Mouse (Mus musculus): Measurements from ENCODE around the gene Mrpl14.
A peak's percentile ranks its signal among the peaks of the same experiment; 100 is the strongest.

The Mrpl14 gene

GRCm38 (mm10) chr17:45723732-45724573 is 37.8 kb downstream of the Mrpl14 start:
- peak in 1 of 2 experiments; percentile 84 for DNase-seq (ENCODE audit: low spot score in 2 of 2)

GRCm38 (mm10) chr17:45724574-45724921 is 38.4 kb downstream of the Mrpl14 start:
- no peak for DNase-seq (ENCODE audit: low spot score in 2 of 2)

DNA sequence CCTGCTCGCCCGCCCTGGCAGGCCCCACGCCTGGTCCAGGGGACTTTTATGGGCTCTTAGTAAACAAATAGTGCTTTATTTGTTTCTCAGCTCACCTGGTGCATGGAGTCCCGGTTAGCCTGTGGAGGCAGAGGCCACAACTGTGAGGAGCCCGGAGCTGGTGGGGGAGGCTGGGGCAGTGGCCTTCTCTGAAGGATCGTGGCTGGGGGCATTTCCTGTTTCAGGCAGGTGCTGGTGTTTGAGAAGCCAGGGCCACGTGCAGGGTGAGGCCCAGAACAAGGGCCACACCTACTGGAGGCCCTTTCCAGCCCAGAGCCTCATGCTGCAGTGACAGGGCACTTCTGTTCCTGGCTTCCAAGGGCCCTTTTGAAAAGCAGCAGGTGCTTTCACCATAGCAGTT is 40.1 kb downstream of the Mrpl14 start:
- DNase-seq (ENCODE audit: low spot score in 2 of 2): no peak

GRCm38 (mm10) chr17:45727481-45727880 is 41.4 kb downstream of the Mrpl14 start:
- DNase-seq (ENCODE audit: low spot score in 2 of 2): no peak

DNA sequence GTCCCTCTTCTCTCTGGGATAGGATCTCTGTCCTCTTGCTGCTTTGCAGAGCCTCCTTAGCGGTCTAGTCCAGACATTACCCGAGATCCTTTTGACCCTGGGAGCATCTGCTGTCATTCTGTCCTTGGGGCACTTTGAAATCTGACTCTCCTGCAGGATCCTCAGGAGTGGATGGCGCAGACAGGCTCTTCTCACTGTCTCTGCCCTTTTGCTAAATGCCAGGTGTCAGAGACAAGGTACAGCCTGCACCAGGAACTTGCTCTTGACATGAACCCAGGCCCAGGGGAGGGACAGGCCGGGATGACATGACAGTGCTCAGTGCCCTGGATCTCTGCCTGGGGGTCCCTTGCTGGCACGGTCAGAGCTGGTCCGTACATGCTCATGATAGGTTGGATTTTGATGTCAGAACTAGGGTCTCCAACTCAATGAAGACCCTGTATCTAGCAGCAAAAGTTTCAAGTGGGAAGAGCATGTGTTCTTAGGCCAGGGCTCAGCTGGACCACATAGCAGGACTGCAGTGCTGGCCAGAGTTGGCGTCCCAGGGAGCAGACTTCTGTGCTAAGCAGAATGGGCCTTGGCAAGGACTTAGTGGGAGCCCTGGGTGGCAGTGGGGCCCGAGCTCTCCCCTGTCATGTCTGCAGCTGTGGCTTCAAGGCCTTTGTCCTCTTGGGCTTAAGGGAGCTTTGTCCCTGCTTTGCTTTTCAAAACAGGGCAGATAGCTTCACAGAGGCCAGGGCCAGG is 42.0 kb downstream of the Mrpl14 start:
- DNase-seq (ENCODE audit: low spot score in 2 of 2): no peak

GRCm38 (mm10) chr17:45729387-45729786 is 43.3 kb downstream of the Mrpl14 start:
- DNase-seq (ENCODE audit: low spot score in 2 of 2): no peak

- DNase-seq (ENCODE audit: low spot score in 2 of 2): no peak
Measured at GRCm38 (mm10) chr17:45730696-45731095, 44.6 kb downstream of the Mrpl14 start.

DNA sequence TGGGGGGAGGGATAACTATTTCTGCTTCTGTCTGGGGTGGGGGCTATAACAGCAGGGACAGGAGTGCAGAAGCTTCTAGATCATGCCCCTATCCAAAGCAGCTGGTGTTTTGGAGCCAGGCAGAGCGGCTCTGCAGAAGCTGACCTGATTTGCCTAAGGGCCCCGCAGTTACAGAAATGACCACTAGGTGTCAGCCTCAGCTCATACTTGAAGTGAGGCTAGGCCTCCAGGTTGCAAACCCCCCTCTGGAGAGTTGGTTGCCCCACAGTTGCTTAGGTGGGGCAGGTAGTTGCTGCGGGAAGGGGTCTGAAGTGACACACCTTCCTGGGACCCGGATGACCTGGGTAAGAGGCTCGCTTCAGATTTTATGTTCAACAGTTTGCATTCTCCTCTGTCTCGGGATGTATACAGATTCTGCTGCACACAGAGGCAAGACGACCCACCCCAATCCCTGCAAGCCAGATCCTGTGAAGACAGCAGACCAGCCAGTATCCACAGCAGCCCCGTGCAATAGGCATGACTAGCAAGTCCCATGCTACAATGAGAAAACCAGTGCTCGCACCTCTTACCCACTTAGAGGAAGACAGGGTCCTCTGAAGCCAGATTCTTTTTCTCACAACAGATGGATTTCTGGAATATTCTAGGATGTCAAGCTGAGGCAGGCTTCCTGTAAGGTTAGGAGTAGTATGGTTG is 45.2 kb downstream of the Mrpl14 start:
- peak in 1 of 2 experiments; percentile 92 for DNase-seq (ENCODE audit: low spot score in 2 of 2)

- DNase-seq (ENCODE audit: low spot score in 2 of 2): peak in 1 of 2 experiments; percentile 37
Measured at GRCm38 (mm10) chr17:45733038-45733734, 47.1 kb downstream of the Mrpl14 start.

- DNase-seq (ENCODE audit: low spot score in 2 of 2): peak in 1 of 2 experiments; percentile 64
Measured at GRCm38 (mm10) chr17:45733735-45734301, 47.7 kb downstream of the Mrpl14 start, which contains the start of gene 1600014C23Rik. 1600014C23Rik (minus strand) TSS chr17:45733844.

DNA sequence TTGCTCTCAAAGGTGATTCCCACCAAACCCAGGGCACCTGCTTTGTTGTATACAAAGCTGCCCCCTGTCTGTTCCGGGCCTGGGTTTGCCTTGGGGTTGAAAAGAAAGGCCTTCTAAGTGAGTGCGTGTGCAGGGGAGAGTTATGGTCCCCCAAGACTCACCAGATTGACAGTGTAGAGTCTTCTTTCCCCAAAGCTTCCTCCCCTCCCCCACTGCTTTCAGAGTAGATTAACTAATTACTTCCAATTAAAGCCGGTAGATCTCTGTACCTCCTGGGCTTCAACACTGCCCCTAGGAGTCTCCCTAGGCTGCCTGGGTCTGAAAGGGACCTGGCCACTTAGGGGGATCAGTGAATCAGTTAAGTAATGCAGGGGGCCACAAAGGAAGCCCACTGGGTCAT is 48.2 kb downstream of the Mrpl14 start:
- no peak for DNase-seq (ENCODE audit: low spot score in 2 of 2)

DNA sequence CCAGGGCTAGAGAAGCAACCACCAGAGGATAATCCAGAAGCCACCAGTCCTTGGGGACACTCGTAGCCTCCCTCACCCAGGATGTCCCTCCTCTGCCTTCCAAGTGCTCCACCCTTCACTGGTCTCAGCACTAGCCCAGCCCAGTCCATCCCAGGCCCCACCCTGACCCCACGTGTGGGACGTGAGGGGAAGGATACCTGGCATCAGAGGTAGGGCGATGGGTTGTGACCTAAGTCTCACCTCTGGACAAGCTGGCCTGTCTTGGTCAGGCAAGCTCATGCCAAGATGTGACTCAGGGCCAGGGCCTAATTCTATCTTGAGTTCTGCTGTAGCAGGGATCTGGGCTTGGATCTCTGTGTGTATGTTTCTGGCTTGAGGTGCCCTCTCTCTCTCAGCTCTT is 48.8 kb downstream of the Mrpl14 start:
- DNase-seq (ENCODE audit: low spot score in 2 of 2): no peak

DNA sequence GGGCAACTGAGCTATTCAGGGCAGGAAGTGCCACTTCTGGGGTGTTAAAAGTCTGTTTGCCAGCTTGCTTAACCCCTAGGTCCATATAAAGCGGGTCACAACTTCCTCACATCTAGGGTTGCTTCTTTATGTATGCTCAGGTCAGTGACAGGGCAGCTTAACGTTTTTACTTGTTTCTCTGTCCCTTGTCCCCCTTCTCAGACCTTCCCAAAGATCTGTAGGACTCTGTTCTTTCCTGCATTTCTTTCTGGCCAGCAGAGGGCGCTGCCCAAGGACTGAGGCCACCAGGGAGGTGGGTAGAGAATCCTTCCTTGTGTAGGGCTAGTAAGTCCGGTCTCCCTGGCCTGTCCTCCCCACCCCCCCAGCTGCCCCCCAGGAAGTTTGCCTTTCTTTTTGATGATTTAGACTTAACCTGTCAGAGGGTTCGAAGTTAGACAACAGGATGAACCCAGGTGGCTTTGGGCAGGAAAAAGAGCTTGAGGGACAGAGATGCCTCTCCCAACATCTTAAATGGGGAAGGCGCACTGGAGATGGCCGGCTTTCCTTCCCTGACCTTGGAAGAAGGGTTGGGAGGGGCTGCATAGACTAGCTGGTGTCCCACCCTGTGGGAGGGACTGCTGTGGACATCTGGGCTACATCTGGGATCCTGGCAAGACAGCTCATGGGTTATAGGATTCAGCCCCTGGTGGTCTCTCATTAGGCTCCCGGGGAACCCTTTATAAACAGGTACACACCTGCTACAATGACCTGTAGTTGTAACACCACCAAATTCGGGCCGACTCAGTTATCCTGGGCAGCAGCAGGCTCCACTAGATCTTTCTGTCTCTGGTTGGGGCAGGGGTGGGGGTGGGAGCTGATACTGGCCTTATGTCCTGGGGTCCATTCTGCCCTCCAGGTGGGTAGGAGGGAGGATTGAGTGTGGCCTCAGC is 49.5 kb downstream of the Mrpl14 start:
- DNase-seq (ENCODE audit: low spot score in 2 of 2): peak in 1 of 2 experiments; percentile 91

- peak; percentile 72 to 90 for DNase-seq (ENCODE audit: low spot score in 2 of 2)
Measured at GRCm38 (mm10) chr17:45736311-45737077, 50.4 kb downstream of the Mrpl14 start.

- no peak for DNase-seq (ENCODE audit: low spot score in 2 of 2)
Measured at GRCm38 (mm10) chr17:45737078-45737601, 51.0 kb downstream of the Mrpl14 start.

GRCm38 (mm10) chr17:45742371-45743147 is 56.4 kb downstream of the Mrpl14 start:
- DNase-seq (ENCODE audit: low spot score in 2 of 2): no peak

- no peak for DNase-seq (ENCODE audit: low spot score in 2 of 2)
Measured at GRCm38 (mm10) chr17:45745629-45746028, 59.5 kb downstream of the Mrpl14 start.

DNA sequence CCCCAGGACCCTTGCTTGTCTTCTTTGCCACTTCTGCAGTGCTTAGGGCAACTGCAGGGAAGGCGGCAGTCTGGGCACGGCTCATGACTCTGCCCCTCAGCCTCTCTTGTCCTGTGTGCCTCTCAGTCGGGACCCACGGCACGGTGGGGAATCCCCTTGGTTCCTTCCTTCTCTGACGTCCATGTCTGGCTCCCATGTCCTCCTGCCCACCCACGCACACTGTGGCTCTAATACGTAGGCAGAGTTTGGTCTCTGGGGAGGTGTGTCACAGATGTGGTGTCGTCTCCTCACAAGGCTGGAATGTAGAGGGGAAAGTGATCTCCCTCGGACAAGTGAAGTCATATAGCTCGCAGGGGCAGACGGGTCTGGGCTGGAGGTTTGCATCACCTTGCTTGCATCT is 60.6 kb downstream of the Mrpl14 start:
- no peak for DNase-seq (ENCODE audit: low spot score in 2 of 2)
